Mouse (Mus musculus) stomach, postnatal 0 days (tissue): ENCODE data around the gene Sdad1.

Experiments used
- CTCF ChIP-seq: IDR thresholded peaks from 2 replicates; pipeline ENCODE4 v1.5.1; 2016; ENCODE audit warnings: antibody characterized with exemption, low read depth, mild to moderate bottlenecking, moderate library complexity
- EP300 ChIP-seq: optimal IDR thresholded peaks from 2 replicates; pipeline ENCODE3; 2016; ENCODE audit warnings: antibody characterized with exemption

DNA sequence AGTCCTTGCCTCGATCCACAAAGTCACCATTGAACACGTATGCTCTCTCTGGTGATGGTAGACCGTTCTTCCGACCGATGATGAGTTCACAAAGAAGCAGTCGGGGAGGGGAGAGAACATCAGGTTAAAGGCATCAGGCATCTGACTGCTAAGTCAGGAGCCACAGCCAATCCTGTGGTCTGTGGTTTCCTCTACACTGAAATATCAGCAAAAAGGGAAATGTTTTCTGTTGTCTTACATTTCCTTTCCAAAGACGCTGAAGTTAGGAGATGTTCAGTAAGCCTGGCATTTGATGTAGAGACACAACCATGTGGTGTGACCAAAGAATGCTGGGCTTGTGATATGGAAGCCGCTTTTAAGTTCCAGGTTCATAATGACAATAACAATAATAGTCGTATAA lies 64.8 kb downstream of the Sdad1 start:
- TF ChIP-seq CTCF (no peak), EP300 (no peak)
